Mouse (Mus musculus) limb, embryonic 12.5 days (tissue): ENCODE results near the gene Sympk. TPM values are rescaled to one million over a fixed set of nuclear protein-coding genes. Genes with fewer than 3 reads are reported as not detected.

Experiments used
- ATAC-seq: fragments of 200-750 bp; cut with Nextera tagmentation; 2 replicates; pipeline ENCODE4 v1.8.0; 2017; ENCODE audit warnings: low read depth, moderate TSS enrichment; ENCODE audit not compliant: insufficient number of reproducible peaks, insufficient read depth, low FRiP score, low TSS enrichment
- H3K27ac ChIP-seq: fragments of 300-500 bp; sonication (generic); 2 replicates; pipeline ENCODE4 v1.5.1; 2016; ENCODE audit warnings: mild to moderate bottlenecking, moderate library complexity
- H3K27me3 ChIP-seq: fragments of 300-500 bp; sonication (generic); 2 replicates; pipeline ENCODE4 v1.6.1; 2016; ENCODE audit warnings: mild to moderate bottlenecking, moderate library complexity
- H3K36me3 ChIP-seq: fragments of 300-500 bp; sonication (generic); 2 replicates; pipeline ENCODE4 v1.6.1; 2016; ENCODE audit warnings: mild to moderate bottlenecking, moderate library complexity
- H3K4me1 ChIP-seq: fragments of 300-500 bp; sonication (generic); replicated peaks from 2 replicates; pipeline ENCODE4 v1.6.1; 2016
- H3K4me2 ChIP-seq: fragments of 300-500 bp; sonication (generic); 2 replicates; pipeline ENCODE4 v1.6.1; 2016; ENCODE audit warnings: mild to moderate bottlenecking, moderate library complexity
- H3K4me3 ChIP-seq: fragments of 300-500 bp; sonication (generic); replicated peaks from 2 replicates; pipeline ENCODE4 v1.5.1; 2016; ENCODE audit warnings: mild to moderate bottlenecking
- H3K9ac ChIP-seq: fragments of 300-500 bp; sonication (generic); replicated peaks from 2 replicates; pipeline ENCODE4 v1.6.1; 2016; ENCODE audit warnings: mild to moderate bottlenecking, moderate library complexity
- H3K9me3 ChIP-seq: fragments of 300-500 bp; sonication (generic); 2 replicates; pipeline ENCODE4 v1.6.1; 2016; ENCODE audit warnings: mild to moderate bottlenecking, moderate library complexity
- WGBS: fragments of 180-500 bp; shearing (Covaris S2); methylation state at CpG from one replicate; pipeline ENCODE4 v1.1.7; 2016; 5-methylcytosine and 5-hydroxymethylcytosine counted together
- polyA plus RNA-seq: library from polyadenylated mRNA; unstranded; fragments of >200 nt; fragmentation: Nextera tagmentation; extraction: Ambion mirVana; gene quantifications from 2 replicates; pipeline ENCODE4 v1.2.1, GENCODE M21; 2016

Gene Sympk
- 51.9 and 56.0 TPM in 2 replicates for polyA plus RNA-seq

- H3K36me3 ChIP-seq, result peaks cover 8% of the 10 kb centered on the region
- peak within 1 kb of the TSS; percentile 72 for H3K27ac ChIP-seq
- H3K4me3 ChIP-seq, result peak within 1 kb of the TSS; percentile 95
- H3K9me3 ChIP-seq, result no peaks in the 10 kb centered on the region
- H3K9ac ChIP-seq, result peak within 1 kb of the TSS; percentile 91
- H3K4me2 ChIP-seq, result peak within 1 kb of the TSS; percentile 78
- under 1% methylated on average over 37 of the region's 50 CpGs for WGBS
- H3K27me3 ChIP-seq, result peaks cover 47% of the 10 kb centered on the region
- ATAC-seq, result peak; percentile 94
- peaks cover 22% of the 10 kb centered on the region for H3K4me1 ChIP-seq
Measured at GRCm38 (mm10) chr7:19024096-19024506, at the start of gene Sympk. TSS of gene Sympk (plus strand) at chr7:19024377.

- Histone ChIP-seq H3K4me2 (no peak overlapping the region), H3K4me1 (no peaks in the 10 kb centered on the region), H3K9me3 (no peaks in the 10 kb centered on the region), H3K27me3 (peaks cover 16% of the 10 kb centered on the region), H3K36me3 (no peaks in the 10 kb centered on the region), H3K9ac (no peak overlapping the region), H3K4me3 (no peak overlapping the region), H3K27ac (no peak overlapping the region)
- WGBS, result 92% methylated on average over 9 of the region's 9 CpGs
- no peak for ATAC-seq
Measured at GRCm38 (mm10) chr7:18978381-18978780, 45.8 kb upstream of the Sympk start.

- Histone ChIP-seq H3K27me3 (peaks cover 17% of the 10 kb centered on the region), H3K9me3 (no peaks in the 10 kb centered on the region), H3K9ac (no peak overlapping the region), H3K4me1 (peaks cover 6% of the 10 kb centered on the region; the same call in 1 of the 2 replicates), H3K4me3 (no peak overlapping the region), H3K36me3 (no peaks in the 10 kb centered on the region), H3K4me2 (no peak overlapping the region), H3K27ac (no peak overlapping the region)
- ATAC-seq, result no peak
- 74% methylated on average over 2 of the region's 2 CpGs for WGBS
Measured at GRCm38 (mm10) chr7:18986503-18986902, 37.7 kb upstream of the Sympk start.

DNA sequence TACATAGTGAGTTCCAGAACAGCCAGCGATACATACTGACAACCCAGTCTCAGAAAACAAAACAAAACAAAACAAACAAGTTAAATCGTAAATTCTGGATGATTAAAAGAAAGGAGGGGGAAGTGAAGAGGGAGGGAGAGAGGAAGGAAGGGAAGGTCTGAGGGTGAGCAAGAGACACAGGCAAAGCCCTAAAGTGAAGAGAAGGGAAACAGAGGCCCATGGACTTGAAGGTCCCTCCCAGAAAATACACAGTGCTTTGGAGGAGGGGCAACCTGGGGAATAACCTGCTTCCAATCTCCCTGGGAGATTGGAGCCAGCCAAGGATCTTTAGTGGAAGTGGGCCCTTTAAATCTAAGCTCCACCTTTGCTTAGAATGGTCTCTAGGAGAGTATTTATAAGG is 37.1 kb upstream of the Sympk start, which contains the start of gene Nanos2:
TSS of gene Nanos2 (plus strand) at position 301 of the 400 bp plus-strand sequence.
- ATAC-seq, result no peak
- no peaks in the 10 kb centered on the region for H3K9me3 ChIP-seq
- H3K4me1 ChIP-seq, result peaks cover 12% of the 10 kb centered on the region; the same call in 1 of the 2 replicates
- peaks cover 23% of the 10 kb centered on the region for H3K27me3 ChIP-seq
- H3K9ac ChIP-seq, result no peak within 1 kb of the TSS
- no peaks in the 10 kb centered on the region for H3K36me3 ChIP-seq
- 56% methylated on average over 2 of the region's 2 CpGs for WGBS
- no peak within 1 kb of the TSS for H3K4me3 ChIP-seq
- no peak within 1 kb of the TSS for H3K4me2 ChIP-seq
- no peak within 1 kb of the TSS for H3K27ac ChIP-seq

- H3K9ac ChIP-seq, result no peak overlapping the region
- no peak overlapping the region for H3K27ac ChIP-seq
- WGBS, result 68% methylated on average over 13 of the region's 13 CpGs
- no peaks in the 10 kb centered on the region for H3K9me3 ChIP-seq
- H3K27me3 ChIP-seq, result peaks cover 30% of the 10 kb centered on the region
- no peaks in the 10 kb centered on the region for H3K36me3 ChIP-seq
- H3K4me1 ChIP-seq, result peaks cover 15% of the 10 kb centered on the region; the same call in 1 of the 2 replicates
- no peak overlapping the region for H3K4me3 ChIP-seq
- ATAC-seq, result no peak
- H3K4me2 ChIP-seq, result no peak overlapping the region
Measured at GRCm38 (mm10) chr7:18987747-18988146, 36.4 kb upstream of the Sympk start.

DNA sequence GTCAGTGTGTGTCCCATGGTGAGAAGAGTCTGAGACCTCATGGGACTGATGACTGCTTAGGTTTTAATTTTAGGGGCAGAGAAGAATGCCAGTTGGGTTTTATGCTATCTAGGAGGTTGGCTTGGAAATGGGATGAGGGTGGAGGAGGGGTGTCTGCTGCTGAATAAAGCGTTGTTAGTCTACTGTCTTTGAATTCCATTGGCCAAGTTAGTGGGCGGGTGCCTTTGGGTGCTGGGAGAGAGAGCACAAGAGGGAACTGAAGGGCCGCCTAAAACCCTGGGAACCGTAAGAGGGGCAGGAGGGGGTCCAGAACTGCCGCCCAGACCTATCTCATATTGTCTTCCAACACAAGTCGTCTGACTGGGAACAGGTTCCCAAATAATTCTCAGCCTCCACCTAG is 35.4 kb upstream of the Sympk start:
- no peaks in the 10 kb centered on the region for H3K9me3 ChIP-seq
- H3K4me2 ChIP-seq, result no peak overlapping the region
- no peaks in the 10 kb centered on the region for H3K36me3 ChIP-seq
- H3K9ac ChIP-seq, result no peak overlapping the region
- no peak overlapping the region for H3K27ac ChIP-seq
- WGBS, result 69% methylated on average over 6 of the region's 6 CpGs
- peaks cover 40% of the 10 kb centered on the region for H3K27me3 ChIP-seq
- no peak for ATAC-seq
- H3K4me3 ChIP-seq, result no peak overlapping the region
- peaks cover 15% of the 10 kb centered on the region; the same call in 1 of the 2 replicates for H3K4me1 ChIP-seq

DNA sequence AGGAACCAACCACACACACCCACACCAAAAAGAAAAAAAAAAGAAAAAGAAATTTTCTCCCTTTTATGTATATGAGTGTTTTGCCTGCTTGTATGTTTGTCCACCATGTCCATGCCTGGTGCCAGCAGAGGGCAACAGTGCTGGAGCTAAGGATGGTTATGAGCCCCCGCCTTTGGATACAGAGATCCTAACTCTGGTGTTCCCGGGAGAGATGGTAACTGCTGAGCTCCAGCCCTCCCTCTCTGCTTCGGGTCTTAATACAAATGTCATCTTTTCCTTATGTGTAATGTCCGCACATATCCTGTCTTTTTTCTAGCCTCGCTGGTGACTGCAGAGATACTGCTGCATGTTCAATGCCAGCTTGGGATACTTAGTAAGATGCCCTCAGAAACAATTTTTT is 34.2 kb upstream of the Sympk start:
- WGBS, result 13% methylated on average over 5 of the region's 5 CpGs
- Histone ChIP-seq H3K9me3 (no peaks in the 10 kb centered on the region), H3K4me1 (peaks cover 15% of the 10 kb centered on the region; the same call in 1 of the 2 replicates), H3K4me3 (peak overlapping the region; percentile 56), H3K9ac (no peak overlapping the region), H3K27me3 (peaks cover 44% of the 10 kb centered on the region), H3K4me2 (peak overlapping the region; percentile 84), H3K36me3 (peaks cover 4% of the 10 kb centered on the region; the same call in 1 of the 2 replicates), H3K27ac (peak overlapping the region; percentile 84)
- ATAC-seq, result no peak

GRCm38 (mm10) chr7:18990601-18991295 is 33.4 kb upstream of the Sympk start, which contains the start of gene Mypop:
TSS of gene Mypop (plus strand) at chr7:18991245.
- H3K4me1 ChIP-seq, result peaks cover 15% of the 10 kb centered on the region; the same call in 1 of the 2 replicates
- peak within 1 kb of the TSS; percentile 84 for H3K4me2 ChIP-seq
- peak within 1 kb of the TSS; percentile 84 for H3K27ac ChIP-seq
- peaks cover 44% of the 10 kb centered on the region for H3K27me3 ChIP-seq
- H3K9me3 ChIP-seq, result no peaks in the 10 kb centered on the region
- ATAC-seq, result peak; percentile 92
- peaks cover 8% of the 10 kb centered on the region; the same call in 1 of the 2 replicates for H3K36me3 ChIP-seq
- under 1% methylated on average over 37 of the region's 37 CpGs for WGBS
- peak within 1 kb of the TSS; percentile 63 for H3K9ac ChIP-seq
- peak within 1 kb of the TSS; percentile 56 for H3K4me3 ChIP-seq

DNA sequence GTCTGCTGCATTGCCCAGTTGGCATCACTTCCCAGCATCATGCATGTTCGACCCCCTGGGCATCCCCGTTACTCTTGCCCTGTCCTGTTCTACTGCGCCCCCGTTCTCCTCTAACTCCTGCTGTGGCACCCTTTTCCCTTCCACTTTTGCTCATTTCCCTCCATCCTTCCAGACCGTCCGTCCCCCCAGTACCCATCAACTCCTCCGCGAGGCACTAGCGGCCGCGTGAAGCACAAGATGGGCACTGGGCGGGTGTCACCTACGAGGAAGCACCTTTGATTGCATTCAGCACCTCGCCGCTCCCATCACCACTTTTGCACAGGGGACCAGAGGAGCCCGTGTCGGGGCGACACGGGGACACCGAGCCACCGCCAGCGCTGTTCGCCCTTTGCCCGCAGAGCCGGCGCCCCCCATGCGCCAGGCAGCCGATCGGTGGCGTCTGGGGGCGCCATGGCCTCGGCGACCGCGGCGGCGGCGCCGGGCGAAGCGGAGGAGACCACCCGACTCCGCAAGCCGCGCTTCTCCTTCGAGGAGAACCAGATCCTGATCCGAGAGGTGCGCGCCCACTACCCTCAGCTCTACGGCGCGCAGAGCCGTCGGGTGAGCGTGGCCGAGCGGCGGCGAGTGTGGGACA is 32.4 kb upstream of the Sympk start:
- Histone ChIP-seq H3K9me3 (no peaks in the 10 kb centered on the region), H3K27me3 (peaks cover 44% of the 10 kb centered on the region), H3K4me2 (peak overlapping the region; percentile 84), H3K9ac (peak overlapping the region; percentile 63), H3K36me3 (peaks cover 17% of the 10 kb centered on the region; the same call in 1 of the 2 replicates), H3K27ac (no peak overlapping the region), H3K4me3 (peak overlapping the region; percentile 56), H3K4me1 (peaks cover 15% of the 10 kb centered on the region; the same call in 1 of the 2 replicates)
- ATAC-seq, result 0 out of 2 replicates have a peak, but pooled peaks have one; percentile 3
- WGBS, result 1% methylated on average over 54 of the region's 59 CpGs

DNA sequence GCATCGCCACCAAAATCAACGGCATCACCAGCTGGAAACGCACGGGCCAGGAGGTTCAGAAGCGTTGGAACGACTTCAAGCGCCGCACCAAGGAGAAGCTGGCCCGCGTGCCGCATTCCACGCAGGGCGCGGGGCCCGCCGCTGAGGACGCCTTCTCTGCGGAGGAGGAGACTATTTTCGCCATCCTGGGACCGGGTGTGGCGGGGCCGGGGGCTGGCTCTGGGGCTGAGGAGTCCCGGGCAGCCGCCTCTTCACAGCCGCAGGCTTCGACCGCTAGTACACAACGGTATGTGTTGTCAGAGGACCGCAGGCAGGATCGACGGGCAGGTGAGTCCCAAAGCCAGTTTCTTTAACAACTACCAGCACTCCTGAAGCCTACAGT is 31.9 kb upstream of the Sympk start:
- Histone ChIP-seq H3K4me1 (peaks cover 15% of the 10 kb centered on the region; the same call in 1 of the 2 replicates), H3K4me2 (peak overlapping the region; percentile 84), H3K36me3 (peaks cover 19% of the 10 kb centered on the region; the same call in 1 of the 2 replicates), H3K9me3 (no peaks in the 10 kb centered on the region), H3K4me3 (peak overlapping the region; percentile 56), H3K9ac (peak overlapping the region; percentile 63), H3K27me3 (peaks cover 44% of the 10 kb centered on the region), H3K27ac (no peak overlapping the region)
- no peak for ATAC-seq
- WGBS, result 3% methylated on average over 31 of the region's 31 CpGs

GRCm38 (mm10) chr7:18993036-18993435 is 31.1 kb upstream of the Sympk start:
- Histone ChIP-seq H3K4me1 (peaks cover 15% of the 10 kb centered on the region; the same call in 1 of the 2 replicates), H3K4me2 (peak overlapping the region; percentile 84), H3K9ac (no peak overlapping the region), H3K36me3 (peaks cover 22% of the 10 kb centered on the region; the same call in 1 of the 2 replicates), H3K4me3 (peak overlapping the region; percentile 56), H3K9me3 (no peaks in the 10 kb centered on the region), H3K27ac (no peak overlapping the region), H3K27me3 (peaks cover 40% of the 10 kb centered on the region)
- WGBS, result 87% methylated on average over 5 of the region's 5 CpGs
- ATAC-seq, result no peak
